Mouse (Mus musculus): ENCODE results near the gene Nxnl2.
"Not testable (repeated sequence)": the region's sequence is repeated elsewhere in the genome, so short reads cannot be mapped to it uniquely, and the experiment has no call there.

Nxnl2 gene

DNA sequence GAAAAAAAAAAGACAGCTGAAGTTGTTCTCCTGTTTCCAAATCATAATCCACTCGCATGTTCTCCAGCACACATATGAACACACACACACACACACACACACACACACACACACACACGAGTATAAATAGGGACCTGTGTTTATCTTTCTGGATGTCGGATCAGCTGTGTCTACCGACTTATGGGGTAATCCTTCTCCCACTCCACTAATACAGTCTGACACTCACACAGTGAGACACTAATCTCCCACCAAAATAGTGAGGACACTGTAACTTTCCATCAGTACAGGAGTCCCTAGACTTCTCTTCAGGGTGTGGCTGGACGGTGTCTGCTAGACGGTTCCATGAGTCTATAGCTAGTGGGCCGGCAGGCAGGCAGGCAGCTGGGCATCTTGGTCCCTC lies 11.4 kb downstream of the Nxnl2 start:
- no peak for DNase-seq

DNA sequence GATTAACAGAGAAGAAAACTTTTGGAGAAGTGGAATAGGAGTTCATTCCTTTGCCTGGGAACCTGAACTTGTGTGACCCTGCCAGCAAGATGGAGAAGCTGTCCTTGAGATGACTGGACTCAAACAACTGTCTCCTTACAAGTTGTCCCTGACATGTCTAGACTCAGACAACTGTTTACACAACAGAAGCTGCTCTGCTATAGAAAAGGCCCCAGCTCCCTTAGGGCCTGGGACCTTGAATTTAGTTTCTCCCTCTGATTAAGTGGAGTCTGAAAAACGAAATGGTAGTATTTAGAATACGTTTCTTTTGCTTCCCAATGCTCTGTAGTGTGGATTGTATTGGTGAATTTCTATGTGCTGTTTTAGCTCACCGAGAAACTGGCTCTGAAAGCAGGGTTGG lies 14.1 kb downstream of the Nxnl2 start:
- DNase-seq: no peak

DNA sequence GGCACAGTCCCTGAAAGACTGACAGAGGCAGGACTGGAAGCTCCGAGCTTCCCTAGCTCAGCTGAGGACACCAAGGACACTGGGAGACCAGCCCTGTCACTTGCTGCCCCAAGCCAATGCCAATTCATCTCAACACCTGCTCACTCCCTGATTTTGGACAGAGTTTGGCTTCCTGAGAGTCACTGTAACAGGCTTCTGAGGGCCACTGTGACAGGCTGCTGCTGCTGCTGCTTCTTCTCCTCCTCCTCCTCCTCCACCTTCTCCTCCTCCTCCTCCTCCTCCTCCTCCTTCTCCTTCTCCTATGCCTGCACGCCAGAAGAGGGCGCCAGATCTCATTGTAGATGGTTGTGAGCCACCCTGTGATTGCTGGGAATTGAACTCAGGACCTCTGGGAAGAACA lies 19.5 kb downstream of the Nxnl2 start:
- DNase-seq: no peak

DNA sequence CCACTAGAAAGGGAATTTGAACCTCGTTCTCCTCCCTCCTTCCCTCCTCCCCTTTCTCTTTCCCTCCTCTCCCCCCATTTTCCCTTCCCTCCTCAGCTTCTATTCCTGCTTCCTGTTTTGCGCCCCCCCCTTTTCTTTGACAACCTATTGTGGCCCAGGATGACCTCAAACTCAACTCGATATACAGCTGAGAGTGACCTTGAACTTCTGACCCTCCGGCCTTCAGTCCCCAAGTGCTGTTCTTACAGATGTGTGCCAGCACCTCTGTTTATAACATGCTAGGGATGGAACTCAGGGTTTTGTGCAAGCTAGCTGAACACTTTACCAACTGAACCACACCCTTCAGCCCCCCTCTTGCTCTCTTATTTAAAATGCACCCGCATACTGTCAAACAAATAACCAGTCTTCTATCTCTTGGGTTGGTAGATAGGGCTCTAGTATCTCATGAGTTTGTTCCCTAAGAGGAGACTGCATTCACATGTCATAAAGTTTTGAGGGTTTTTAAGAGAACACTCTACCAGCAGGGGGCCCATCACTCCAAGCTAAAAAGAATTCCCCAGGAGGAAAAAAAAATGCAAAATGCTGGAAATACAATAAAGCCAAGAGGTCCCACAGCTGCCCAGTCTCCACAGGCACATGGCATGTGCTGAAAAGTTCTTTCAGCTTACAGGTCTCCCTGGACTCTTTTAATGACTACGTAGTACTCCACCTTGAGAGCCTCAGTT lies 20.8 kb downstream of the Nxnl2 start:
- DNase-seq: no peak

DNA sequence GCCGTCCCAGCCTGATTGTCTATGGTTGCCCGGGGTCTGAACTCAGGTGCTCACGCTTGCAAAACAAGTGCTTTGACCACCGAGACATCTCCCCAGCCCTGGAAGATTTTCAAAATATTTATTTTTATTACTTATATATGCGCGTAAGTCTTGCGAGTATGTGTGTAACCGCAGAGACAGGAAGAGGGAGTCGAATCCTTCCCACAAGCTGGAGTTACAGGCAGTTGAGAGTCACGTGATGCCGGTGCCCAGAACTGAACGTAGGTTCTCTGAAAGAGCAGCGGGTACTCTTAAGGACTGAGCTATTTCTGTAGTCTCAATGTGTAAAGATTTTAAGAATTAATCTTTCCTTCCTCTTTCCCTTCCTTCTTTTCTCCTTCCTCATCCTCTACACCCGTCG lies 23.1 kb downstream of the Nxnl2 start:
- DNase-seq: no peak

DNA sequence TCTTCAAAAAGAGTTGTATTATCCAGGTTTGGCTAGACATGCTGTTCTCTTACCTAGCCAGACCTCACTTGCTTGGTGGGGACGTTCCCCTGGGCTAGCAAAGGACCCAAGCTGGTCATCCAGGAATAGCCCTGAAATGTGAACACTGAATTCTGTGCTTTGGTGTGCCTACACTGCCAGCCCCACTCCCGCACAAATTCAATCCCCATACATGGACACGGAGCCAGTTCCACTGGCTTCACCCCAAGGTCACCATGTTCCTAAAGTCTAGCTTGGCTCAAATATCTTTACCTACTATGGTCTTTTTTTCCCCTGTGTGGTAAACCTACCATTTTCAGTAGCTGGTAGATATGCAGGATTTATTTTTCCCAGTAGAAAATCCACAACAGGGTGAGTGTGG lies 26.9 kb downstream of the Nxnl2 start:
- DNase-seq: no peak

DNA sequence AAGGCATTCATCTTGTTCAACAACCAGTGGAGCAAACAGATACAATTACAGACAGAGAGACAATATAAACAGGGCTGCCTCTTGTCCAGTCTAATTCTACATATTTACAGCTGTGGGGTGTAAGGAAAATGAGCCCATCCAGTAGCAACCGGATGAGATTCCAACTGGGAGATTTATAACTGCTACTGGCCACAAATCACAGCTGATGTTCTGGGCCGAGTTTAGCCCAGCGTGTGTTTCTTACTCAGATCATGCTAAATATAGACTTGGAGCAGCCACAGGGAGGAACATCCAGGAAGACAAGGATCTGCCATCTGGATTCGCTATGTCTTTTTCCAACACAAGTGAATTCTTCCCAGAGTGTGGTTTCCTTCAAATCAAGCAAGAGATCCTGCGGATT lies 27.4 kb downstream of the Nxnl2 start:
- DNase-seq: no peak

DNA sequence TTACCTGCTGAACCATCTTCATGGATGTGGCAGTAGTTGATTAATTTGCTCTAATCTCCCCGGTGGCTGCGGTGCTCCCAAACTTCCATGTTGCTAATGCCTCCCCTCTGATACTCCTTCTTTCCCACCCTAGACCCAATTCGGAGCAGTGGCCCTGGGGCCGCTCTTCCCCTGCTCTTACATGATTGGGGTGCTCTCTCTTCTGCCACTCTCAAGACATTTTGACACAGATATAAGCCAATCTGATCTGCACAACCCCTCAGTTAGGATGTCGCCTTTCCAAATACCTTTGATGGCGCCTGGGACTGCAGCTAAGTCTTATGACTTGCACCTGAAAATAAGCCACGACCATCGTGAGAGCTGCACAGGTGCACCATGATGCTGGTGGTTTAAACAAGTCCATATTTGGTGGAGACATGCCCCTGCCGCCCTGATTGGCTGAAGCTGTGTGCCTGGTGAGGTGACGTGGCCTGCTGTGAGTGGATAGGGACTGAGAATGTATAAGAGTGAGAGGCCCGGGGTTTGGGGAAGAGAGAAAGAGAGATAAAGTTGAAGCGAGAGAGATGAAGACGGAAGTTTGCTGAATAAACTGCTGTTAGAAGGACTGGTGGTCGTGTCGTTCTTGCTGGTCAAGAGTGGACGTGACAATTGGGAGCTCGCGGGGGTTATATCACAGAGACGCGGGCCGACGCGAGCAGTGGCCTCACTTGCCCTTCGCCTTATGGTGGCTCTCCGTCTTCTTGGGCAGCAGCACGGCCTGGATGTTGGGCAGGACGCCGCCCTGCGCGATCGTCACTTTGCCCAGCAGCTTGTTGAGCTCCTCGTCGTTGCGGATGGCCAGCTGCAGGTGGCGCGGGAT lies 31.4 kb downstream of the Nxnl2 start:
- DNase-seq: not testable (repeated sequence)

DNA sequence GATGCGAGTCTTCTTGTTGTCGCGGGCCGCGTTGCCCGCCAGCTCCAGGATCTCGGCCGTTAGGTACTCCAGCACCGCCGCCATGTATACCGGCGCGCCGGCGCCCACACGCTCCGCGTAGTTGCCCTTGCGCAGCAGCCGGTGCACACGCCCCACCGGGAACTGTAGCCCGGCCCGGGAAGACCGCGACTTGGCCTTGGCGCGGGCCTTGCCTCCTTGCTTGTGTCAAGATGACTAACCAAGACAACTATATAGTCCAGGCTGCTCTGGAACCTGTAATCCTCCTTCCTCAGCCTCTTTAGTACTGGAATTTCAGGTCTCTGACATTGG lies 32.0 kb downstream of the Nxnl2 start:
- peak; percentile 52 for DNase-seq

DNA sequence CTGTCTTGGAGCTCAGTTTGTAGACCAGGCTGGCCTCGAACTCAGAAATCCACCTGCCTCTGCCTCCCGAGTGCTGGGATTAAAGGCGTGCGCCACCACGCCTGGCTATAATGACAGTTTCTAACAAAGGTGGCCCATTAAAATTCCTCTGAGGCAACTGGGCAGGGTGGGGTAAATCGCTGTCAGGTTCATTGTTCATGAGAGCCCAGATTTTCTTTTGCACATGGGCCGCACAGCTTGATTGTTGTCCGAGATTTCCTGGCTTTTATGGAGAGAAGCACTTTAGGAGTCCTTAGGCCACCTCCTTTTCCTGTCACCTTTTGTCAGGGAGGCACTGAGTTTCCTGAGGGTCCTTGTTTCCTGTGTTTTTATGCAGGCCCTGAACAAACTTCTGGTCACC lies 32.6 kb downstream of the Nxnl2 start:
- no peak for DNase-seq

DNA sequence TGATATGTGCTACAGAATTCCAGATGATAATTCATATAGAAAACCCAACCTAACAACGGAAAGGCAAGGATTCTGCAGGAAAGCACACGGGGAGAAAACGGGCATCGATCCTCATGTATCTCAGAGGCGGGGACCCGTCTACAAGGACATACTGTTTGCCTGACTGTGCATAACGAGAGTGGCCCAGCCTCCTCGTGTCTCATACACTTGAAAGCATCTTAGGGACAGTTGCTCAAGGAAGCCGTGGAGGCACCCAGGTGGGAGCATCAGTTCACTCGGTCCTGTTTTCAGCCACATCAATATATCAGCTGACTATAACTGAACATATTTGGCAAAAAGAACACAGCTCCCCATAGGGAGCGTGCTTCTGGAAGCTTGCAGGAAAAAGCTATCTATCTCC lies 33.3 kb downstream of the Nxnl2 start:
- DNase-seq: not testable (repeated sequence)

DNA sequence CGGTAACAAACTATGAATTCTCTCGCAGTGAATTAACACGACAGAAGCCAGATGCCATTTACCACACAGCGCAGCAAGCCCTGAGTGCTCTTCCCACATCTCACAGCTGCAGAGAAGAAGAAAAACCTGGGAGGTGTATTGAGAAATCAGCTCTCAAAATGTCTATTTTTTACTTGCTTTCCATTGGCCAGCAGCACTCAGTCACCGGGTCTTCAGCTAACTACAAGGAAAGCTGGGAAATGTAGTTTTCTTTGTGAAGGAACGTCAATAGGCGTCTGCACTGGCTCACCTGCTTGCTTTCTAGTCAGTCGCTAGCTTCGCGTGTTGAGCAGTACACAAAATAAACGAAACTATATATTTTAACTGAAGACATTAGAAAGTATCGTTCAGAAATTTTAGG lies 37.1 kb downstream of the Nxnl2 start:
- no peak for DNase-seq

DNA sequence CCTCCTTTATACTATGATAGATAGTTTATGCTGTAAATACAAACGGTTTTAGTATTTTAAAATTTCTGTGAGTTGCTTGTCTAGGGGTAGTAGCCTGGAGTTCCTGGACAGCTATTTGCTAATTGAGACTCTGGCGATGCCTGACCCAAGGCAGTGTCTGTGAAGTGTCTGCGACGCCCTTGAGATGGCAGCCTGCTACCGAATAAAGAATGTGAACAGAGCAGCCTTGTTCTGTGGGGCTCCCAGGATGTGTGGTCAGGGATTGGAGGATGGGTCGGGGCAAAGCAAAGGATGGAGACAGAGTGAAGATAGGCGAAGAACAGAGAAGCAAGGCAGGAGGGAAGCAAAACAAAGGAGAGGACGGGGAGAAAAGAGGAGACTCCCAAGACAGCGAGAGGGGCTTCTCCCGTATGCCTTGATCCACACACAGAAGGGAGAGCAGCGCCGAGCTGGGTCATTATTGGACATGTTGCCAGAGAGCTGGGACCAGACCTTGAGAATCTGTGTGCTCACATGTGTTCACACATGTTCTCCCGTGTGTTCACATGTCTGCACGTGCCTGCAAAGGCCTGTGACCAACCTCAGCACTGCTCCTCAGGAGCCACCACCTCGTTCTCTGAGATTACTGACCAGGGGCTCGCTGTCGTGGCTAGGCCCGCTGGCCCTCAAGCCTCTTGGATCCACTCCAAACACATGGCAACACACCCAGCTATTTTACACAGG lies 37.7 kb downstream of the Nxnl2 start:
- DNase-seq: no peak

DNA sequence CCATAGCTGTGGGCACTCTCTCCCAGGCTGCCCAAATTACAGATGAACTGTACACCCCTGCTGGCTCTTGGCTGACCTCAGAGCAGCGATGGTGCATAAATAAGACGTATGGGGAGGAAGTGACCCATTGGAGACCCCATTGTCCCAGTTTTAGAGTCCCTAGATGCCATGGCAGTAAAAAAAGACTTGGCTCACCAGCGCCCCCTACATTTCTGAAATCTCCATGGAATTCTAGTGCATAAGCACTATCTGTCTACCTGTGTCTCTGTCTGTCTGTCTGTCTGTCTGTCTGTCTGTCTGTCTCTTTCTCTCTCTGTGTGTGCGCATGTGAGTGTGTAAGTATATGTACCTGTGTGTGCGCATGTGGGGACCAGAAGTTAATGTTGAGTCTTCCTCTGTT lies 39.8 kb downstream of the Nxnl2 start:
- no peak for DNase-seq

DNA sequence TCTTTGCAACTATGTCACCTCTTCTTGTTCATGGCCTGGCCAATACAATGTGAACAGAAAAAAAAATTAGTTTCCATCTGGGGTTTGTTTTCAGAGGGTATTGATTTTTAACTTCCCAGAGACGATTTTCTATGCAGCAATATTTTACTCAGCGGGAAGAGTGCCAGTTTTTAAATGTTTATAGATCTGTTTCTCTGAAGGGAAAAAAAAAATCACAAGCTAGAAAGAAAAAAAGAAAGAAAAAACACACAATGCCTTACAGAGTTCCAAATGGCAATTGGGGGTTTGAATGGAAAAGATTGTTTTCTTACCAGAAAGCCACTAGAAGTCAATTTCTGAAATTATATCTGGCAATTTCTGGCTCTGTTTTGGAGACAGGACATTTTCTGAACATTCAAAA lies 43.9 kb downstream of the Nxnl2 start:
- no peak for DNase-seq

DNA sequence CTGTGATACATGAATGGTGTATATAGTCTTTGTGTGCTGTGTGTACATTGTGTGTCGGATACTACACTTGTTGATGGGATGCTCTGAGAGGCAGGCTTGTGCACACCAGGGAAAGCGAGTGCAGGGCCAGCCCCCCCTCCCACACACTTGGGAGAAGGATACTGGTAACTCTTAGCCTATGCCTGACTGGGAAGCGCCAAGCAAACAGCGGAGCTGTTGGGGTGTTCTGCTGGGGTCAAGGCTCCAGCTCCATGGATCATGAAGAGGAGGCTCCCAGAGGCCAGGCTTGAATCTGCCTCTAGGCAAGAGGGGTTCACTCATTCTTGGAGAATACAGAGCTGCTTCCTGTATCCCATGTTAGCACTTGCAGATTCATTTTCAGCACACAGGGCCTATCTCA lies 50.1 kb downstream of the Nxnl2 start:
- no peak for DNase-seq

DNA sequence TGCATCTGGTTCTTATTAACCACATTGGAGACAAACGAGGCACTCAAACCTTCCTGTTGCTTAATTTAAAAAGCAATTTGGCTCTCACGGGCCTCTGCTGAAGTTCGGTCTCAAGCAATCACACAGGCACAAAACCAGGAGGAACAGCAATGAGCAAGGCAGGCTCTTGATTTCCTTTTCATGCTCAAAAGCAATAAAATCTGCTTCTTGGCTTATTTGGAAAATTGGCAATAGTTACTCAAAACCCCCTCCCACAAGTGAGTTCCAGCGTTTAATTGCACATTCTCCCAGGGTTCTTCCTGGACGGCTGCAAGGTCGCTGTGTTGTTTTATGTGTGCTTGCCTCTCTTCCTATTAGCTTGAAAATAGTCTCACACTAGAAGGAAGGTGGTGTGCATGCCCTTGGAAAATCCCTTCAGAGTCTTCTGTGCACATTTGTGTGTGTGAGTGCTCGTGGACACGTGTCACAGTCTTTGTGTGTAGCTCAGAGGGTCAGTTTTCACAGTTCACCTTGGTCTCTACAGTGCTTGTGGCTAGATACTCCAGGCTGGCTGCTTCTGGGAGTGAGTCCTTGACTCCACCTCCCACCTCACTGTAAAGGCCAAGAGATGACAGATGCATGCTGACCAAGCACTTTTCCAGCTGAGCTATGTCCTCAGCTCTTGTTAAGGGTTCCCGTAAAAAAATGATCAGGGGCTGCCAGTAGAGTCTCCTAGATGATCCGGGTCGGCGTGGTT lies 50.8 kb downstream of the Nxnl2 start:
- DNase-seq: no peak
